Mouse (Mus musculus) frontal cortex, postnatal 10 days (tissue): ENCODE measurements around the gene Srsf10.

Experiments
- DNase-seq, 2 experiments: peaks; one replicate each; pipeline ENCODE4 v3.0.0; 2022; ENCODE audit warnings: low spot score in 2 of 2, mixed read lengths in 1 of 2

Srsf10 gene

DNA sequence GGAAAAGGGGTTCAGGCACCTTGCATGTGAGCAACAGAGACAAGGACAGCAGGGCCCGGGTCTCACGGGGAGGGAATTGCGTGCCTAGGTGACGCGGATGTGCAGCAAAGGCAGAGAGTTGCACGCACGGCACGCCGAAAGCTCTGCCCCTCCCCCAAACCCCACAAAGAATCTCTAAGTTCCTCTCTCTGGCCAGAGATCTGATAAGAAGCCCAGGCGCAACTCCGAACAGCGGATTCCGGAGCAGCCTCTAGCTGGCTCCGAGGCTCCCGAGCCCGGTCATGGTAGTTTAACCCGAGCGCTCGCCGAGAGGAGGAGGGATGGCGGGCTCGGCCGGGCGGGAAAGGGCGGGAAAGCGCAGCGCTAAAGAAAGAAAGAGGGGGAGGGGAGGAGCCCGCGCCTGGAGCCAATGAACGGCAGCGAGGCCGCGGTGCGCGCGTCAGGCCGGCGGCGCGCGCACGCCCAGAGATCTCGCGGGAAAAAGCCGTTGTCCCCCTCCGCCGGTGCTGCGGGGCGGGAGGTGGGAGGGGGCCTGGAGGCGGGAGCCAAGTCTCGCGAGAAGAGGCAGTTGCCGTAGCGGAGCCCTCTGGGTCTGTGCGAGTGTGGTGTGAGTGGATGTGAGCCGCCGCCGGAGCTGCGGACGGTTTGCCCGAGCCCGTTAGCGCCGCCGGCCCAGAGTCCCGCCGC, at the start of gene Srsf10:
Gene Srsf10 (plus strand): TSS at position 212 of the 687 bp plus-strand sequence.
- DNase-seq = peak; percentile 93 to 94

DNA sequence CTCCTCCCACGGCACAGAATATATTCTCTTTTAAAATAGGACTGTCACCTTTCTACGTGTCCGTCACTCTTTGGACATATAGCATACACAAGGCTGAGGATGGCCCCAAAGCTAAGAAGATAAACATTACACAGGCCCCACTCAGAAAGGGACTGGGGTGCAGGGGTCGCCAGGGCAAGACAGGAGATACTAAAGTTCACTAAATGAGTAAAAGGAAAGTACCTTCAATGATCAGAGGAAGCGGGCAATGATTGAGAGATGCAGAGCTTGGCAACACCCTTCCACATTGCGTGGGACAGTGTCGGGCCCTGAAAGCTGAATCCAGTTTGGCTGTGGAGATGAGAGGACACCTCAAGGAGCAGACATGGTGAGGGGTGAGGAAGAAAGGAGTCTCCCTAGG, 40.7 kb upstream of the Srsf10 start:
- no peak for DNase-seq

DNA sequence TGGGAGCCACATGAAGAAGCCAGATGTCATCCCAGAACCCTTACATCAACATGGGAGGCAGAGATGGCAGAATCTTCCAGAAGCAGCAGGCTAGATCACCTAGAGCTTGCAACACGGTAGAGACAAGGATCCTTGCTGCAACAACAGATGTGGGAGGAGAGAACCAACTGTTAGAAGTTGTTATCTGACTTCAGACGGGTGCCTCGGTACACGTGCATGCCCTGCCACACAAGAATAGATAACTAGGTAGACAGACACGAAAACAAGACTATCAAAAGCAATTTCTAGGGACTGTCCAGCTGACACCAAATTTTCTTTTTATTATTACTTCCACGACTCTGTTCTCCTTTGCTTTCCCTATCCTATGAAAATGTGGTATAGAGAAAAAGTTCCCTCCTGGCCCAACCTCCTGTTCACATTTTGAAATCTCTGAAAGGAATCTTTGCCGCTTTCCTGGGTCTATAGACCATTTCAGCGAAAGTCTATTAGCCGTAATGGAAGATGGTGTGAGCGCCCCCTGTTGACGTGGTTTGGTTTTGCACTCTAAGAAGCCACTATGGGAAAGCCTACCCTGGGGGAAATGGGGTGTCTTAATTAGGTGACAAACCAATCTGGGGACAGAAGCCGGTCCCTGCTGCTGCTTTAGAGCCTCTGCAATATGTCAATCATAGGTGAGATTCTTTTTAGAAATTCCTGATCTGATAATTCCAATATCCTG, 38.5 kb upstream of the Srsf10 start:
- DNase-seq = no peak

DNA sequence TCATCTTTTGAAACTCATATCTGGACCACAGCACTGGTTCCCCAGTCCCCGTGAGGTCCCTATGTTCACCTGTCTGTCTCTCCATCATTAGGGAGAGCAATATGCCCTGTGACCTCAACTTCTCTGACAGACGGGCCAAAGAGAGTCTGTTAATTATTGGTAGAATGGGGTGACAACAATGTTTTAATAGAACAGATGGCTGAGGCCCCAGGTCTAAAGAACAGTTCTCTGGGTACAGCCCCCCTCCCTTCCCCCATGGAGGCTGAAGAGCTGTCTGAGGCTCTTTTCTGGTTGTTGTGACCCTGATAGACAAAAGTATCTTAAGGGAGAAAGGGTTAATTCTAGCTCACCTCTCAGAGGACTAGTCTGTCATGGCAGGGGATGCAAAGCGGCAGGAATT, 37.2 kb upstream of the Srsf10 start:
- DNase-seq = no peak

DNA sequence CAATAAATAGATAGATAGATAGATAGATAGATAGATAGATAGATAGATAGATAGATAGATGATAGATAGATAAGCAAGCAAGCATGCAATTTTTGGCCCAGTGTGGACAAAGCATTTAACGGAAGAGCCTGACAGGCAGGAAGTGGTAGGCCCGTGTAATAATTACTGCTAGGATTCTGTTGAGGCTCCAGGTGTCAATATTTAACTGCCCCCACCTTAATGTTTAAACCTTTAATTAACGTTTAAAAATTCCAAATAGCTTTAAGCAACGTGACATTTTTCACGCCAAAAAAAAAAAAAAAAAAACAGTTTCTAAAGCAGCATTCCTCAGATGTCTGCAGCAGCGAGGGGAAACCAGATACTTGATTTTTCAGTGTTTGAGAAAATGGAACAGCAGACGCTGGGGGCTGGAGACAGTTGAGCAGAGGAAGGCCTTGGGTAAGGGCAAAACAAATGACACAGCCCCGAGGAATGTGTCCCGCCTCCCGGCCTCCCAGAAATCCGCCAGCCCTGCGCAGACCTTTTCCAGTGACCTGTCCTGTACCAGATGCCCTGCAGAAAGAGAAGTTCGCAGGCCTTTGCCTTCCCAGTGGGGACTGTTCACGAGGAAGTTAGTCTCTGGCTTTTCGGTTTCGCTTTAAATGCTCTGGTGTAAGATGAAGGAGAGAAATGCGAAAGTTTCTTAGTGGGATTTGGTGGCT, 35.6 kb upstream of the Srsf10 start:
- no peak for DNase-seq

DNA sequence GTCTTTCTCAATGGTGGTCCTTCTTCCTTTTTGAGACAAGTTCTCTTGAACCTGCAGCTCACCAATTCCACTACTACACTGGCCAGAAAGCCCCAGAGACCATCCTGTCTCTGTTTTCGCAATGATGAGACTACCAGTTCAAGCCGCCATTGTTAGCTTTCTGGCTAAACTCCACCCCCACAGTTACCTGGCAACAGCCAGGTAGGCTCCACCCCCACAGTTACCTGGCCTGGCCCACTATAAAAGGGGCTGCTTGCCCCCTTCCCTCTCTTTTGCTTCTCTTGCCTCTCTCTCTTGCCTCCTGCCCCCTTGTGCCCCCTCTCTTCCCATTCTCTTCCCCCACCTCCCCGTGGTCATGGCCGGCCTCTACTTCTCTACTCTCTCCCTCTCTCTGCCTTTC, 33.8 kb upstream of the Srsf10 start:
- DNase-seq = no peak

DNA sequence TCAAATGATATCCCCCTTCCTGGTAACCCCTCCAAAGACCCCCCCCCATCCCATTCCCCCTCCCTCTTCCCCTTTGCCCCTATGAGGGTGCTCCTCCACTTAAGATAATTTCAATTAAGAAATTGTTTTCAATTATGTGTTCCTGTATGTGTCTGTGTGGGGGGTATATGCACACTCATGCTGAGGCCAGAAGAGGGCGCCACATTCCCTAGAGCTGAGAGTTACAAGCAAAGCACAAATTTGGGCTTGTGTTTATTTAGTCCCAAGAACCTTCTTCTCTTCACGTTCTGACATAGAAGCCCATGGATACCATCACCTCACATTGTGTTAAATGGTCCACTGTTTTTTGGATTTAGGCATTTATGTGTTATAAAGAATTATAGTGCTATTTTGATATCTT, 32.2 kb upstream of the Srsf10 start:
- DNase-seq = no peak

DNA sequence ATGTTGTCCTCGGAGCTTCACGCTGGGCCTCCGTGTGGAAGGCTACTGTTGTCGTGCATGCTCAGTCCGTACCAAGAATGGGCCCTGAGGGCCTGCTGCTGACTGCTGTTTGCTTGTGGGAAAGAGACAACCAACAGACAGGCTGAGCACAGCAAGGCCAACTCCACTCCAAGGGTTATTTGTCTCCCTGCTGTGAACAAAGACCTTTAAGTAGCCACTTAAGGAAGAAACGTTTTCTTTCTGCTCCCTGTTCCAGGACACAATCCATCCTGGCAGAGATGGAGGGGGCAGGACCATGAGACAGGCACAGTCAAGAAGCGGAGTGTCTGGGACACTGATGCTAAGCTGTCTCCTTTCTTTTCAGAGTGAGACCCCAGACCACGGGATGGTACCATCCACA, 31.3 kb upstream of the Srsf10 start:
- no peak for DNase-seq

DNA sequence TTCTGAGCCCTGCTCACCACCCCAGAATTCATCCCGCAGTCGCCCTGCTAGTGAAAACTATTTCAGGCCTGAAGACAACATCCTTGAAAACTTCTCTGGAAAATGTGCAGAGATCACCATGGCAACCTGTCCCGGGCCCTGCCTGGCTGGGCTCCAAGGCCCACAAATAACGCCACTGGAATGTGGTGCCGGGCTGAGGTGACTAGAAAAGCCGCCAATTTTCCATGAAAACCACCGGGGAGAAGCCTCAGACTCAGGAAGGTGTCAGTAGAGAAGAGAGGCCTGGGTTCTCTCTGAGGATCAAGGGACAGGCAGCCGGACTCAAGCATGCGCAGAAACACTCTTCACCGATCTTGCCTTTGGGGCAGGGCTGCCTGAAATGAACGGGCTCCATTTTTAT, 27.1 kb upstream of the Srsf10 start:
- peak; percentile 70 to 78 for DNase-seq

DNA sequence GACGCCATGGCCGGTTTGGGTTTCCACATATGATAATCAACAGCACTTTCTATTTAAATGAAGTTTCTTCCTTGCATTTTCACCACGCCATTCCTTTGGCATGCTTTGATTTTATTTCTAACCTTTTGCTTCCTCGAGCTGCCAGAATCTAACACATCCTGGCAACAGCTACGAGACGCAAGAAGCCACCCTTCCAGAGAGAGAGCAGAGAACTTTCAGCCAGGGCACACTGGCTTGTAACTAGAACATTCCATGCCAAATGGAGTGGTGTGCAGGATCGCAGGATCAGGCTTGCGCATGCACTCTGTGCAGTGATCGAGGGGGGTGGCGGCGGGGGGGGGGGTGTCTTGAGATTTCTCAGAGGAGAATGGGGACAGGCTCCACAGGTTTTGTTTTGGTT, 23.5 kb upstream of the Srsf10 start:
- DNase-seq = no peak

DNA sequence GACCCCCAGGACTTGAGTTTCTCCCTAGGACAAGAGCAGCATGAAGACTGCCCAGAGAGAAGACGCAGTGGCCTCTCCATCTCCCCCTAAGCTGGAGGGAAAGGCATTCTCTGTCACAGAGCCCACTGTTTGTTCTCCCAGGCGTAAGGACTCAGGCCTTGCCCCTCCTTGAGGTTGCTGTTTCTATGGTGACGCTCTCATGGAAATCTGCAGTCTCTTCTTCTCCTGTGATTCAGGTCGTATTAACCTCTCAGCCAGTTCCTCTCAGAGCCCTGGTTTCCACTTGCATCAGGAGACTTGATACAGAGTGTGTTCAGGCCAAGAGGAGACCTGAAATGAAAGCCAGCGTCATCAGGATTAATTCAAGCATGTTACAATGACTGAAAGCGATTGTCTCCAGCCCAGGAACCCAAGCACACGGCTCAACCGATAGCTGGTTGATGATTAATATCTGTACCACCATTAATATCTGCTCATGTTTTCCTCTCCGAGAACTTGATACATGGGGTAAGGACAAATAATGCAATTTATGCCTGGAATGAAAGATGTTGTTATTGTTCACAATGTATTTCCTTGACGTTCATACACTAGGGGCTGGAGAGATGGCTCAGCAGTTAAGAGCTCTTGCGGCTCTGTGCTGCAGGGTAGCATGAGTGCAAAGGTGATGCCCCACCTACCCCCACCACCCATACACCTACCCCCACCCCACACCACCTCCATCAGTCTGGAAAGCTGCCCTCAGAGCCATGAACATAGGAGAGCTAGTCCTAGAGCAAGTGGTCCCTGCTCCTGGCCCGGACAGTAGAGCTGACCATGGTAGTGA, 22.0 kb upstream of the Srsf10 start:
- DNase-seq = no peak

DNA sequence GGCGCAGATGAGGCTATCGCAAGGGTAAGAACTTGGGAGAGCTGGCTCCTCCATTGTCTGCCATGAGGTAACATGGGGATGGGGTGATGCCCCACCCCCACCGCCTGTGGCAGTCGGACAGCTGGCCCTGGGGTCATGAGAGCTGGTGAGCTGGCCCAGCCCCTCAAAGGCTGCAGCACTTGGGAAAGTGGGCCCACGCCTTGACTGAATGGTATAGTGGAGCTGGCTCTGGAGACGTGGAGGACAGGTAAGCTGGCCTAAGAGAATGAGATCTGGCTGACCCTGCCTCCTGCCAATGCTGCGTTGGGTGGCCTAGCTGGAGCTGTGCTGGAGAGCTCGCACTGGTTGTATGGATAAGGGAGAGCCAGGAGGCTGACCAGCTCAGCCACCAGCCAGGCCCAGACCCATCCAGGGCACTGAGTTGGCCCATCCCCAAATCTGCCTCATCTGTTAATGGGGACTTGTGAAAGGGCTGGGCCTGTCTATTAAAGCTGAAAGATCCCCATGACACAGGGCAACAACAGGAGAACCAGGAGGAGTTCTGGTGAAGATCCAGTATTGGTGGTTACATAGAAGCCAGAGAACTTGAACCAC, 21.3 kb upstream of the Srsf10 start:
- no peak for DNase-seq

DNA sequence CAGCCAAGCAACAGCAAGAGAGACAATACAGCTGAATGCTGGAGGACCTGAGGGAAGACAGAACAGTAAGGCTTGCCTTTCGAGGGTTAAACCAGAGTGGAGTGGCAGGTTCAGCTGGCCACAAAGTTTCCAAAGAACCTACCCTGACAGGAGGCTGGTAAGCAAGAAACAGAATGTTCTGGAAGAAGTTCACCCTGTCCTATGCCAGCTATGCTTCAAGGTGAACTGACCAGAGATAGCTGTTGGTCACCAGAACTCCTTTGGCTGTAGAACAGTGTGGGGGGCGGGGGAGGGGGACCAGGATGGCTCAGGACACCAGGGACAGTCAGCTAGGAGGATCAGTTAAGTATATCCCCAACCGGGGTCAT, 16.6 kb upstream of the Srsf10 start:
- no peak for DNase-seq

DNA sequence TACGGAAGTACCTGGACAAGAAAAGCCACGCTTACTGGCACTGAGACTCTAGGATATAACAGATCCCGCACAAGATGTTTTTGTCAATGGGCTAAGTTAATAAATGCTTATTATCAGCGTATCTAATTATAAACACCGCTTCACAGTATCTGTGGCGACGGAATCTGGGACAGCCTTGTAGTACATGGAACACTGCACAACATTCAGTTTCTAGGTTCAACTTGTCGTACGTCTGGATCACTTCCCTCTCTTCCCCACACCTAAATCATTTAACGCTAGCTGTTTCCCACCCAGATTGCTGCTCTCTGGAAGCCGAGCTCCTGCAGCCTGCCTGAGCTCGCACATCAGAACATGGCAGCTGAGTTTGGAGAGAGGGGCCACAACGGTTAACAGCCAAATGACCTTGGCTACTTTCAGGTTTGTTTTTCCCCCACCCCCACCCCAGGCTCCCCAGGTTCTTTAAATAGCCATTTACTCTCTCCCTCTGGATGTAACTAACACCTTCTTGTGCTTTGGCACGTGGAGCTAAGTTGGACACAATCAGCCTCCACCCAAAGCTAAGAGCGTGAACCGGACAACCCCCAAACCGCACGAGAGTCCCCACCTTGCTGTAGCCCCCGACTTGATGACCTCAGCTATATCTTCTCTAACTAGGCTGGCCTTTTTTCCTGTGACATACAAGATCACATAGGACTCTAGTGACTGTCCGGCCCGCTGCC, 16.1 kb upstream of the Srsf10 start:
- no peak for DNase-seq

DNA sequence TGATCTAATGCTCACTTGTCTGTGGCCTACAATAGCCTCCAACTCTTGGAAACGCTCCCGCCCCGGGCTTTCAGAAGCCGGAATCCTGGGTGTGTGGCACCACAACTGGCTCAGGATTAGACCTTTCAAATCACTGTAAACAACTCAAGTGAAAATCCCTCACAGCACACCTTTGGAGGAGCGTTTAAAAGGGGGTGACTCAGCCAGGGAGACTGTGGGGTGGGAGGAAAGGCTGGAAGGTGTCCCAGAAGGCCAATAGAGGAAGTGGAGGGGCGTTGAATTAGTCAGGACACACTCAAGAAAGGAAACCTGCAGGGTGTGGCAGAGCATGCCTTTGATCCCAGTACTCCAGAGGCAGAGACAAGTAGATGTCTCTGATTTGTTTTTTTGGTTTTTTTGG, 11.1 kb upstream of the Srsf10 start:
- no peak for DNase-seq

DNA sequence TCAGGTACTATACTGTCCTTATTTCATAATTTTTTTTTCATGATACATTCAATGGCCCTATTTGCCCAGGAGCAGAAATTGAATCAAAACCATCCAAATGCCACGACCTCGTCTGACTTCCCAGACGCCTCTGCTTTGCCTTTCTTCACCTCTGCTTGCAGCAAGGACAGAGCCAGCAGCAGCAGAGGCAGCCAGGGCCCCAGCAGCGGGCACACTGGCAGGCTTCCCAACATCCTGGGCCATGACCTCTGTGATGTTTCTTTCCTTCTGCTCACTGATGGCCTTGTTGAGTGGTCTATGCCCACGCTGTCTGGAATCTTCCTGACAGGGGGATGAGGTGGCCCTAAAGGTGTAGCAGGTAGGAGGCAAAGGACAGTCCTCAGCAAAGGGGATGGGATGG, 8.0 kb upstream of the Srsf10 start:
- no peak for DNase-seq

DNA sequence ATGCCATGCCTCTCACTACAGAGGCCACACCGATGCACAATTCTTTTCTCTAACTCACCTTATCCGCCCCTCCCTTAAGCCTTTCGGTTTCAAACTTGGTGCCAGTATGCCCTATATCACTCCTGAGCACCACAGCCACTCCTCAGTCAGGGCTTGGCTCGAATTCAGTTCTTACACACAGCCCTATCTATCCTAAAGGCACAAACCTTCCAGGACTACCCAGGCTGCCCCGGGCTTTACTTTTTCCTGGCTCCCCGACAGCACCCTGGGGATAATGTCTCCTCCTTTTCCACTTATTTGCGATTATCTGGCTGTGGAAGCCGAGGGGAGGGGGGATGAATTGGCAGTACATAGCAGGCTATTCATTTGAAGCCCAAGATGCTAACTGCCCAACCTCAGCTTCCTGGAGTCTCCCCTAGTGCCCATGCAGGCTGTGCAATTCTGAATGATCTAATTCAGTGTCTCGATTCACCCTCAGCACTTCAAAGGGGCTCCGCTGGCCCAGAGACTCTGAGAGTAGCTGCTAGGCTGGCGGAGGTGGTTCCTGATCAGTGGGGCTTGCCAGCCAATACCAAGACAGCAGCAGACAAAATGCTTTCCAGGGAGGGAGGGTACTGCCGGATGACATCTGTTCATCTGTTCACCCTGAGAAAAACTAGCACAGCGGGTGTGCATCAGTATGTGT, 5.0 kb upstream of the Srsf10 start:
- DNase-seq = peak; percentile 60 to 73

DNA sequence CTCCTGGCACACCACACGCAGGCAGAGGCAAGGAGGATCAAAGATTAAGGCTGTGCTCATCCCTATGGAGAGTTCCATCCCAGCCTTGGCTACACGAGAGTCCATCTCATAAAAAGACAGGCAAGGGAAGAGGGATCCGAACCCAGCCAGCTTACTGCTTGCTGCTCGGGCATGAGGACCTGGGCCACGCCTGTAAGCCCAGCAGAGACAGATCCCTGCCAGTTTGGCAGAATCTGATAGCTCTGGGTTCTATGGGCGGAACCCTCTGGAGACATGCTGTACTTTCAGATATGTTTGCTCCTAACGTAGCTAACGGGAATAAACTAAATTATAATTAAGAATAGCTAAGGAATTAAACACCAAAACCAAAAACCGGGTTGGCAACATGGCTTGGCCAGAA, 3.6 kb upstream of the Srsf10 start:
- DNase-seq = no peak

DNA sequence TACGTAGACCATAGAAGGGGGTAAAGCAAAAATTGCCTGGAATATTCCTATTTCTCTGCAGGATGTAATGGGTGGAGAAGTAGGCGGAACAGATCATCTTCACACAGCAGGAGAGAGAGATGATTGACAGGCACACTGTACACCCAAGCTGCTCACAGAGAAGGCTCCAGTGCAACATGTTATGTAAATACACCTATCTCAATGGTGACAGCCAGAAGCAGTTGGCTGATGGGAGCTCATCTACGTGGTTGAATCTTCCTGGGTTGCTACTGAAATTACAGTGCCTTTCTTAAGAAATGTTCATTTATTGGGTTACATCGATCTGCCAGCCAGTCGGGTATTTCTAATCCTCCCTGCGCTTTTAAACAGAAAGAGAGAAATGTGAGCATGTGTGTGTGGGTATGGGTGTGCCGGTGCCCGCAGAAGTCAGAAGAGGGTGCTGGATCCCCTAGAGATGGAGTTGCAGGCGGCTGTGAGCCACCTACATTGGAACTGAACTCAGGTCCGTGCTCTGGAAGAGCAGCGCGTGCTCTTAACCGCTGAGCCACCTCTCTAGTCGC, 1.5 kb upstream of the Srsf10 start:
- no peak for DNase-seq

DNA sequence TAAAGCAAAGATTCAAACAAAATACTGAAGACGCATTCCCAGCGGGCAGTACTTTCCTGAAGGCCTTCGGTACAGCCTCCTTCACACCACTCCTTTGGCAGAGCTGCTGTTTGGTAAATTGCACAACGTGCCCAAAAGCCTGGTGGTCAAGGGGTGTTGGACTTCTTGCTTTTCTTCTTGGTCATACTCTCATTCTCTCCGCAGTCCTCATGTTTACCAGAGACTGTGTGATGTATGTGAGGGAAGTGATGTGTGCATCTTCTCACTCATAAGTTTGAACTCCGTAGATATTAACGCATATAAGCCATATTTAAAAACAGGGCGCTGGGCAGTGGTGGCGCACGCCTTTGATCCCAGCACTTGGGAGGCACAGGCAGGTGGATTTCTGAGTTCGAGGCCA, 917 bp upstream of the Srsf10 start:
- no peak for DNase-seq
